Mouse (Mus musculus) neural tube, embryonic 13.5 days (tissue): ENCODE data around the gene Taar3. TPM values are rescaled to one million over a fixed set of nuclear protein-coding genes. Genes with fewer than 3 reads are reported as not detected.

Source experiments
- polyA plus RNA-seq: library from polyadenylated mRNA; unstranded; fragments of >200 nt; fragmentation: Nextera tagmentation; extraction: Ambion mirVana; gene quantifications from 2 replicates; pipeline ENCODE4 v1.2.1, GENCODE M21; 2015

The Taar3 gene
- polyA plus RNA-seq, 1 experiment from 2014 or later = not detected

Other genes starting within 250 kb of the Taar3 start
- 111 and 141 TPM in 2 replicates for gene Rps12, start 162.3 kb upstream of the Taar3 start, polyA plus RNA-seq
- gene Slc18b1, start 152.6 kb upstream of the Taar3 start, polyA plus RNA-seq = 19.4 and 21.2 TPM in 2 replicates
- gene Vnn3, start 98.1 kb upstream of the Taar3 start, polyA plus RNA-seq = not detected in 2 replicates
- gene Vnn1, start 54.9 kb upstream of the Taar3 start, polyA plus RNA-seq = 0.12 TPM in 1 of 2 replicates, not detected in the other
- gene Taar1, start 29.2 kb upstream of the Taar3 start, polyA plus RNA-seq = not detected in 2 replicates
- 0.20 TPM in 1 of 2 replicates, not detected in the other for gene Taar2, start 11.0 kb upstream of the Taar3 start, polyA plus RNA-seq
- gene Taar4, start 10.9 kb downstream of the Taar3 start, polyA plus RNA-seq = not detected in 2 replicates
- gene Taar5, start 21.1 kb downstream of the Taar3 start, polyA plus RNA-seq = not detected in 2 replicates
- gene Taar6, start 36.1 kb downstream of the Taar3 start, polyA plus RNA-seq = not detected in 2 replicates
- gene Taar7a, start 43.9 kb downstream of the Taar3 start, polyA plus RNA-seq = not detected in 2 replicates
- not detected in 2 replicates for gene Taar7b, start 50.4 kb downstream of the Taar3 start, polyA plus RNA-seq
- gene Taar7d, start 77.7 kb downstream of the Taar3 start, polyA plus RNA-seq = not detected in 2 replicates
- gene Taar7e, start 88.1 kb downstream of the Taar3 start, polyA plus RNA-seq = not detected in 2 replicates
- gene Taar7f, start 100.0 kb downstream of the Taar3 start, polyA plus RNA-seq = not detected in 2 replicates
- not detected in 2 replicates for gene Taar8a, start 126.9 kb downstream of the Taar3 start, polyA plus RNA-seq
- gene Taar8b, start 142.7 kb downstream of the Taar3 start, polyA plus RNA-seq = not detected in 2 replicates
- gene Taar8c, start 152.4 kb downstream of the Taar3 start, polyA plus RNA-seq = not detected in 2 replicates
- not detected in 2 replicates for gene Taar9, start 160.0 kb downstream of the Taar3 start, polyA plus RNA-seq
- 255 and 271 TPM in 2 replicates for gene Stx7, start 199.7 kb downstream of the Taar3 start, polyA plus RNA-seq